Mouse (Mus musculus) cerebellum, adult 2 months (tissue): ENCODE data around the gene Cldn34a.

Source experiments
- CTCF ChIP-seq: fragments of 200-500 bp; IDR thresholded peaks from 2 replicates; pipeline ENCODE4 v1.5.1; 2011; ENCODE audit warnings: low read depth, mild to moderate bottlenecking, control low read depth, low read length, moderate library complexity, borderline replicate concordance; ENCODE audit not compliant: insufficient read depth
- POLR2A ChIP-seq: fragments of 200-500 bp; IDR thresholded peaks from 2 replicates; pipeline ENCODE4 v1.6.1; 2011; ENCODE audit warnings: low read length, control low read depth, borderline replicate concordance; ENCODE audit not compliant: insufficient read depth

- TF ChIP-seq CTCF, result no peak
- TF ChIP-seq POLR2A, result no peak
Measured at GRCm38 (mm10) chrX:152563034-152563433, at the start of gene Cldn34a.
